17 mouse cellular contexts compared by ENCODE assay signal in the genomic region with DNA sequence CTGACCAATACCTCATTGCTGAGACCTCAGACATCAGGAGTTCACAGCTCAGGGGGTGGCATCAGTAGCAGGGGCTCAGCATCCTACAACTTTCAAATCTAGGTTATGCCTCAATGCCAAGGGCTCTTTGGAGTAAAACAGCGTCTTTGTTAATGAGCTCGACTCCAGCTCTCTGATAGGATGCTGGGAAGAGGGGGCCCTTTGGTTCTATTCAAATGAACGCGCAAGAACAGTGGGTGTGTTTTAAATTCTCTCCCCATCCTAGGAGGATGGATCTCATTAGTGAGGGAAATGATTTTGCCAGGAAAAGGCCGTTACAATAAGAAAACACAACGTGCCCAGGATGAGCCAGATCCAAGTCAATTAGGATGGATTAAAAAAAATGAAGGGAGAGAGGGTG.
"Had no signal": no experiment of that assay in that cellular context is flagged by ENCODE, and none has a peak within 500 bp of the region (broad histone marks: within the 10 kb centered on the region; RNA-seq: fewer than 3 reads in every experiment).

No protein-coding gene starts in this region.

- H3K4me1 ChIP-seq: kidney, embryonic 15.5 days; limb, embryonic 12.5 days; limb, embryonic 15.5 days; megakaryocyte, embryonic 14.5 days had no signal

- H3K9ac ChIP-seq: kidney, embryonic 15.5 days; limb, embryonic 12.5 days; limb, embryonic 15.5 days; liver, embryonic 14.5 days; liver, postnatal 0 days; lung, embryonic 14.5 days; midbrain, embryonic 13.5 days had no signal

- H3K36me3 ChIP-seq: kidney, embryonic 15.5 days; limb, embryonic 12.5 days; limb, embryonic 15.5 days; midbrain, embryonic 10.5 days; midbrain, embryonic 13.5 days had no signal

- H3K4me3 ChIP-seq: kidney, embryonic 15.5 days; limb, embryonic 12.5 days; limb, embryonic 15.5 days; megakaryocyte, embryonic 14.5 days; midbrain, embryonic 10.5 days; midbrain, embryonic 13.5 days had no signal

- H3K9me3 ChIP-seq: kidney, embryonic 15.5 days; limb, embryonic 12.5 days; limb, embryonic 15.5 days; midbrain, embryonic 10.5 days; midbrain, embryonic 13.5 days had no signal

- DNase-seq: kidney, adult 11 months; kidney, adult 8-10 months; kidney, postnatal 10 days; kidney, postnatal 36 days; left cerebral cortex, postnatal 4 days; liver, postnatal 0 days; lung, embryonic 14.5 days; thymus, adult 2 months; thymus, postnatal 4 days had no signal

- H3K27ac ChIP-seq: kidney, embryonic 15.5 days; limb, embryonic 12.5 days; limb, embryonic 15.5 days; liver, embryonic 14.5 days; midbrain, embryonic 10.5 days; midbrain, embryonic 13.5 days had no signal

- H3K27me3 ChIP-seq: kidney, embryonic 15.5 days; limb, embryonic 15.5 days; megakaryocyte, embryonic 14.5 days; midbrain, embryonic 13.5 days had no signal

- H3K4me2 ChIP-seq: kidney, embryonic 15.5 days; limb, embryonic 12.5 days; limb, embryonic 15.5 days; liver, embryonic 11.5 days; lung, embryonic 14.5 days; midbrain, embryonic 13.5 days had no signal

- ATAC-seq: liver, postnatal 0 days; midbrain, embryonic 13.5 days had no signal
